Mouse (Mus musculus) cortical plate, adult 2 months (tissue): ENCODE data around the gene Chpf. TPM values are rescaled to one million over a fixed set of nuclear protein-coding genes. Genes with fewer than 3 reads are reported as not detected.

Source experiments
- H3K27ac ChIP-seq: fragments of 200-500 bp; 2 replicates; pipeline ENCODE4 v1.5.1; 2012; ENCODE audit warnings: low read length, control low read depth, inconsistent platforms; ENCODE audit not compliant: insufficient read depth
- H3K4me1 ChIP-seq: fragments of 200-500 bp; 2 replicates; pipeline ENCODE4 v1.6.1; 2011; ENCODE audit warnings: low read length; ENCODE audit not compliant: control insufficient read depth, insufficient read depth
- H3K4me3 ChIP-seq: fragments of 200-500 bp; 2 replicates; pipeline ENCODE4 v1.5.1; 2011; ENCODE audit warnings: mild to moderate bottlenecking, low read length, control low read depth; ENCODE audit not compliant: insufficient read depth
- CTCF ChIP-seq: fragments of 200-500 bp; IDR thresholded peaks from 2 replicates; pipeline ENCODE4 v1.5.1; 2011; ENCODE audit warnings: mild to moderate bottlenecking, control low read depth, low read length; ENCODE audit not compliant: insufficient read depth; ENCODE audit errors: extremely low read depth
- POLR2A ChIP-seq: fragments of 200-500 bp; IDR thresholded peaks from 2 replicates; pipeline ENCODE4 v1.6.1; 2011; ENCODE audit warnings: mild to moderate bottlenecking, low read length, control low read depth; ENCODE audit not compliant: insufficient read depth; ENCODE audit errors: extremely low read depth
- polyA plus RNA-seq: library from polyadenylated mRNA; depleted of rRNA; stranded (reverse); fragments of >200 nt; gene quantifications from 2 replicates; pipeline ENCODE4 v1.2.3, GENCODE M21; 2012

The Chpf gene
- polyA plus RNA-seq, 1 experiment: 78.0 TPM

DNA sequence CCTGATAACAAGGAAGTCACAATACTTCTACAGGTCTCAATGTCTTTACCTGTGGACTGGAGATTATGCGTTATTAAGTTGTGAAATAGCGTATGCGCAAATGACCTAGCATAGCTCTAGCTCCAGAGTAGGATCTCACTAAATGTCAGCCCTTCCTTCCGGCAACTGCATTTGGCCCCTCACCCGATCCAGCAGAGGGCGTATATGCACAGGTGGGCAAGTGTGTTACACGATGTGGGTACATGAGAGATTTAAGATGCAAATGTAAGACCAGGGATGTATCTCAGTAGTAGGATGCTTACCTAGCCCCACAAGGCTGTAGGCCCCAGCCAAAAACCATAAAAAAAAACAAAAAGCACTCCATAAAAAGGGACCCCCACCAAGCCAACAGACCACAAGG, 20.3 kb upstream of the Chpf start:
- H3K4me1 ChIP-seq: peaks cover 2% of the 10 kb centered on the region; the same call in 1 of the 2 replicates
- H3K27ac ChIP-seq: no peak overlapping the region
- no peak overlapping the region for H3K4me3 ChIP-seq
- TF ChIP-seq CTCF (no peak), POLR2A (no peak)

DNA sequence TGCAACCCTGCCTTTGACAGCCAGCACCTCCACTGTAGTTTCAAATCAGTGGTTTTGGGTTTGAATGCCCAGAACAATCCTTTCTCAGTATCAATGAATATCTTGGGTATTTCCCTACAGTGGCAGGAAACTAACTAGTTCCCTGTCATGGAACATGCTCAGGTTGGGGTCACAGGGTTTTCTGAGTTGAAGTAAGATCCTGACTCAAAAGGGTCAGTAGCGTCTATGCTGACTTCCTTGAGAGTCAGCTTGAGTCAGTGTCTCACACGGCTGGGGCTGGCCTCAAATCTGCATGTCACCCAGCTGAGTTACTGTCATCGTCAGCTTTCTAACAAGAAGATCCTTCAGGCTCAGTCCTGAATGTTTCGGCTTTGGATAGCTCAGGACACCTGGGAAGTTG, 19.8 kb upstream of the Chpf start:
- TF ChIP-seq CTCF: no peak
- Histone ChIP-seq H3K27ac (no peak overlapping the region), H3K4me1 (no peaks in the 10 kb centered on the region), H3K4me3 (no peak overlapping the region)

DNA sequence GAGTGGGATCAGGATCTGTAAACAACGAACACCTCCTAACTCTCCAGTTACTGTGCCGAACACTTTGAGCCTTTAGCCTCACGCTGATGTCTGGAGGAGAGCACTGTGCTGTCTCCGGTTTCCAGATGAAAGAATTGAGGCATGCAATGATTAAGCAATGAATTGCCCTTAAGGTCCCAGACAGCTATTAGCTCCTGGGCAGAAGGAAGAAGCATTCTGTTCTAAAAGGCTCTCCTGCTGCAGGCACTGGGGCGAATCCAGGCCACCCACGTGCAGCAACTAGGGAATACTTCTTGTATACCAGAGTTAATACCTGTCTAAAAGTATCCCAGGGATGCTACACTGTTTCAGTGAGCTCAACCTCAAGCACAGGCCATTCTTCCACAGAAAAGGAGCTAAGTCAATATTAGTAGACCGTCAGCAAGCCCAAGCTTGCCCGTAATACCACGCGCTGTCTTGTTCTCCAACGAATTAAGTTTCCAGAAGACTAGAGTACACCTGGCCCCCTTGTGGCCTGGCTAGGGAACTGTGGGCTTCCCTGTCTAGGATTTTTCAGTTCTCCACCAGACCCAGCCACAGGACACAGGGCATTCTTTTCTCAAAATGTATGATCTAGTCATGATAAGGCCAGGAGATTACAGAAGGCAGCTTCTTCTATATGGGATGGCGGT, 15.9 kb upstream of the Chpf start:
- no peaks in the 10 kb centered on the region for H3K4me1 ChIP-seq
- H3K4me3 ChIP-seq: no peak overlapping the region
- TF ChIP-seq POLR2A: no peak
- peak; percentile 69 for TF ChIP-seq CTCF
- no peak overlapping the region for H3K27ac ChIP-seq

DNA sequence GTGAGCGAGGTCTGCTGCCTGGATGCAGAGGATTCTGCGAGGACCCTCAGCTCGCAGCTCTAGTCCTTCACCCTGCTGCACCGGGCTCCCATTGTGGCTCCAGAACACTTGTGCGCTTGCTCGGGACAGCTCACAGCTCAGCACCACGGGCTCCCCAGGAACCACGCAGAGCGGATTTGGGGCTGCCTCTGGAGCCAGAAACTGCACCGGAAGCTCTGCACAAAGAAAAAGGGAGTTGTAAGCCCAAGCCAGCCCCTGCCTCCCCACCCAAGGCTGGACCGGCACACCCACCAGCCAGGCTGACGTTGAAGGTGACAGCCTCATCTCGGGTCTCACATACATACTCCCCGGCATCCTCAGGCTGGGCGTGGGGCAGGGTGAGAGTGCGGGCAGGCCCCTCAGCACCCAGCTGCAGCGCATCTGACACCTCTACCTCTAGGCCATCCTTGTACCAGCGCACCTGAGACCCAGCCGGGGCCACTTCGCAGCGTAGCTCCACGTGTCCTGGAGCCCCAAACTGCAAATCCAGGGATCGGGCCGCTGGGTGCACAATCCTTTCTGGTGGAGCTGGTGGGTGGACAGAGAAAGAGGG, 13.6 kb upstream of the Chpf start:
- Histone ChIP-seq H3K27ac (no peak overlapping the region), H3K4me1 (peaks cover 1% of the 10 kb centered on the region; the same call in 1 of the 2 replicates), H3K4me3 (no peak overlapping the region)
- TF ChIP-seq CTCF (no peak), POLR2A (no peak)

DNA sequence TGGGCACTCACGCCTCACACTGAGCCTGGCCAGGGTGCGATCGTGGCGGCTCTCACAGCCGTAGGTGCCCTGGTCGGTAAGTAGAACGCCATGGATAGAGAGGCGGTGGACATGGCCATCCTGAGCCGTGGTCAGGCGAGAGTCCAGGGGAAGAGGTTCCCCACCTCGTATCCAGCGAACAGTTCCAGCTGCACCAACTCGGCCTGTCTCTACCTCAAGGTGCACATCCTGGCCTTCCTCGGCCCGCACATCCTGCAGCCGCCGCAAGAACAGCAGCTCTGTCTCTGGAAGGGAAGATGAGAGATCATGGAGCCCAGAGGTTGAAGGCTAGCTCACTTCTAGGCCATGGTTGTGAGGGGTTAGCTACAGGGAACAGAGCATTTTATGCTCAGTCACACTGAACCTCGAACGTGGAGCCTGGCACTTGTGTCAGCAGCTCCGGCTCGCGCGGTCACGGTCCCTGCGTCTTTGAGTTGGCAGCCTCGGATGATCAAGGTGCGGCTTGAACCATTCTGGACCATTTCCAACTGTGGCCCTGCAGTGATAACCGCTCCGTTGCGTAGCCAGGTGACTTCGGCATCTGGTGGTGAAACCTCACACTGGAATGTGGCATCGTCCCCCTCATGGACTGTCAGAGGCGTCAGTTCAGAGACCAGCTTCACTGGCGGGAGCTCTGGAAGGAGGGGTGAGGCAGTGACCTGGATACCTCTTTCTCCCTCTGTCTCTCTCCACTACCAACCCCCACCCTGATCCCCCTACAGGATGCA, 11.9 kb upstream of the Chpf start:
- H3K4me3 ChIP-seq: no peak overlapping the region
- H3K4me1 ChIP-seq: peaks cover 3% of the 10 kb centered on the region; the same call in 1 of the 2 replicates
- TF ChIP-seq CTCF: no peak
- TF ChIP-seq POLR2A: no peak
- no peak overlapping the region for H3K27ac ChIP-seq

DNA sequence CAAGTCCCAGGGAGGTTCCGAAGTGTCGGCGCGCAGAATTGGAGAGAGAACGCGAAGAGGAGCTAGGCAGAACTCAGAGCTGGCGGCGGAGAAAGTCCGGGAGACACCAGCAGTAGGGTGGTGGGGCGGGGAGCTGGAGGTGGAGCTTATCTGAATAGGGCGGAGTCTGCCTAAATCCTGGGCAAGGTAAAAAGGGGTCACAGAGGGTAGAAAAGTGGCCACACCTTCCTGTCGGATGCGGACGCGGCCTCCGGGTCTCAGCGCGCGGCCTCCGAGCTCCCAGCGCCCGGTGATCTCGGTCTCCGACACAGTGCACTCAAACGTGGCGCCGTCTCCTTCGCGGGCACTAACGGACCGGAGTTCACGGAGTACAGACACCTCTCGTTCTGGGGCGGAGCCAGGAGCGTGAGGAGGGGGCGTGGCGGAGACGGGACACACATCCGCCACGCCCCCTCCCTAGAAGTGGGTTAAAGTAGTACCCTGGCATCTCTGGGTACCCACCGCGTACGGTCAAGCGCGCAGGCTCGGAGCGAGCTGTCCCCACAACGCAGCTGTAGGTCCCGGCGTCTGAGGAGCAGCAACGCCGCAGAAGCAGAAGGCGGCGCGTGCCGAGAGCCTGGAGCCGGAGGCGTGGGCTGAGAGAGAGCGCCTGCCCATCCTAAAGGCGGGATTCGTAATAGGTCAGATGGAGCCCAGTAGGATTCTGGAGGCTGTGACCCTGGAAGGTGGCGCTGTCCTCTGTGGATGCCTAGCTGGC, 8.5 kb upstream of the Chpf start:
- TF ChIP-seq POLR2A: peak; percentile 30; the same call in 1 of the 2 replicates
- no peak for TF ChIP-seq CTCF

DNA sequence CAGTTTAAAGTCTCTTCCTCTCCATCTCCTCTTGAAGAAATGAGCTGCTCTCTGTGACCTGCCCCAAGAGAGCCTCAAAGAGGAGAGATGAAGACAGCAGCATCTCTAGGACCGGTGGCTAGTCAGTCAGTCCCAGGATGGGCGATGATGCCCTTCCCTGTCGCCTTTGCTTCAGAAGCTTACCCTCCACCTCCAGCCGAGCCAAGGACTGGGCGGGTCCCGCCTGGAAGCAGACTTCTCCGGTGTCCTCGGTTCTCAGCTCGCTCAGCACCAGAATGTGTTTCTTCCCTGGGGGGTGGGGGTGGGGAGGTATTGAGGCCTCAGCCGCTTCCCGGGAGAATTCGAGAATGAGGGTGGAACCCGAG, 7.9 kb upstream of the Chpf start:
- H3K27ac ChIP-seq: no peak overlapping the region
- peaks cover 3% of the 10 kb centered on the region; the same call in 1 of the 2 replicates for H3K4me1 ChIP-seq
- peak overlapping the region; percentile 34 for H3K4me3 ChIP-seq
- TF ChIP-seq POLR2A (no peak), CTCF (no peak)

More for the DNA sequence above, 8.5 kb upstream of the Chpf start:
- peaks cover 3% of the 10 kb centered on the region; the same call in 1 of the 2 replicates for H3K4me1 ChIP-seq
- no peak overlapping the region for H3K27ac ChIP-seq
- H3K4me3 ChIP-seq: peak overlapping the region; percentile 34

DNA sequence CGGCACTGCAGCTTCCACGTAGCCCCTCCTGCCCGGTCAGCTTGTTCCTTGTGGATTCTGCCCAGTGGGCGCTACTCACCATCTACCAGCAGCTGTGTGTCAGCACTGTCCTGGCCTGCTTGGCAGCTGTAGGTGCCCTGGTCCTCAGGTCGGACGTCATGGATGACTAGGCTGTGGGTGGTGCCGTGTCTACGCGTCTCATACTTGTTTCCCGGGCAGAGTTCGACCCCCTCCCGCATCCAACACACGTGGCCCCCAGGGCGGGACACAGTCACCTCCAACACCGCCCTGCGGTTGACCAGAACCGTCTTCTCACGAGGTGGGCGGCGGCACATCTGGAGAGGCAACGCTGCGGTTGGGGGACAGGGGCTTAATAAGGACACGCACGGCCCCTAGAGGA, 7.5 kb upstream of the Chpf start:
- H3K4me1 ChIP-seq: peaks cover 3% of the 10 kb centered on the region; the same call in 1 of the 2 replicates
- TF ChIP-seq CTCF (no peak), POLR2A (no peak)
- no peak overlapping the region for H3K27ac ChIP-seq
- H3K4me3 ChIP-seq: peak overlapping the region; percentile 34

DNA sequence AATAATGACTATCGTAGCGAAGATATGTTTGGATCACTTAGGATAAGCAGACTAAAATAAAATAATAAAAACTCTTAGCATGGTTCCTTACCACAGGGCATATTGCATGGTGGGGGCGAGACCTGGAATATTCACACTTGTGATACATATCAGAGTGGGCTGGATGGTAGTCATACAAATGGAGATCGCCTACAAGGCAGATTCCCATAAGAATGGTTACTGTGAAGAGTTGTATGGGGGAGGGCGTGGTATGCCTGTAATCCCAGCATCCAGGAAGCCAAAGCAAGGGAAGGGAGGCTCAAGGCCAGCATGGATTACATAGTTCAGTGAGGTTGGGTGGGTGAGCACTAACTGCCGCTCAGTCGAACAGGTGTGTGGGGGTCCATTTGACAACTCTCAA, 1.6 kb upstream of the Chpf start:
- Histone ChIP-seq H3K27ac (no peak overlapping the region), H3K4me1 (no peaks in the 10 kb centered on the region), H3K4me3 (peak overlapping the region; percentile 98)
- TF ChIP-seq POLR2A (no peak), CTCF (no peak)

DNA sequence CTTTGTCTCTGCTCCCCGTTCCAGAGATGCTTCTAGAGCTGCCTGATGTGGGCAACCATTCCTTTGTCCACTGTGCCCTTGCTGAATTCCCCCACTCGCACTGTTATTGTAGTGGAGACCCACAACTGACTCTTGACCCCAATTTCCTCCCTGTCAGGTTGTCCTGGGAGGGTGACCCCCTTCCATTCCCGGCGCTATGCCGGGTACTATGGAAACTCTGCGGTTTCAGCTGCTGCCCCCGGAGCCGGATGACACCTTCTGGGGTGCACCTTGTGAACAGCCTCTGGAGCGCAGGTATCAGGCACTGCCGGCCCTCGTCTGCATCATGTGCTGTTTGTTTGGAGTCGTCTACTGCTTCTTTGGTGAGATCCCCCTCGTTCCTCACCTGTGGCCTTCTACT, 929 bp upstream of the Chpf start:
- Histone ChIP-seq H3K4me1 (no peaks in the 10 kb centered on the region), H3K27ac (peak overlapping the region; percentile 96), H3K4me3 (peak overlapping the region; percentile 98)
- TF ChIP-seq CTCF (no peak), POLR2A (no peak)

DNA sequence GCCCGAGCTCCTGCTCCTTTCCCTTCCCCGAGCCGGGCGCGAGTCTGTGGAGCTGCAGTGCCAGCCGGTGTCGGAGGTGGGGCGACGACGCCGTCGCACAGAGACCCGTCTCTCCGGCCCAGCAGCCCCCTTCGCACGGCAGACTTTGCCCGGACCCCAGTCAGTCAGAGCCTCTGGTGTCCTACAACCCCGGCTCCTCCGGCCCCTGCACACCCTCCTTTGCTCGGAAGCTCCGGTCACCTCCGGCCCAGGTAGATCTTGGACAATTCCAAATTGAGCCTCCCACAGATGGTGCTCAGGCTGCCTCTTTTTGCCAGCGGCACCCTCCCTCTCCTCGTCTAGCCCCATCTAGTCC, 505 bp upstream of the Chpf start:
- peak overlapping the region; percentile 98 for H3K4me3 ChIP-seq
- H3K4me1 ChIP-seq: no peaks in the 10 kb centered on the region
- peak overlapping the region; percentile 96 for H3K27ac ChIP-seq
- TF ChIP-seq POLR2A: no peak
- TF ChIP-seq CTCF: no peak
